Mouse (Mus musculus): Measurements from ENCODE around the gene Nyap2. TPM values are rescaled to one million over a fixed set of nuclear protein-coding genes. Genes with fewer than 3 reads are reported as not detected.

Gene Nyap2
- not detected for polyA plus RNA-seq (2015; fragmentation: Illumina TruSeq; extraction: RNeasy Lipid Tissue Mini Kit (QIAGEN cat#74804); ENCODE audit: insufficient read depth, low replicate concordance)

GRCm38 (mm10) chr1:81076831-81077664, at the start of gene Nyap2:
Gene Nyap2, plus strand, starts transcription at chr1:81076950.

Data from spleen, adult 10 weeks (tissue).